Mouse (Mus musculus) brain, embryonic 18.5 days (tissue): ENCODE measurements around the gene Nxf2.
"Not testable (repeated sequence)": the region's sequence is repeated elsewhere in the genome, so short reads cannot be mapped to it uniquely, and the experiment has no call there.

Source experiments
- DNase-seq: peaks from one replicate; pipeline ENCODE4 v3.0.0-alpha.2; 2012; ENCODE audit warnings: low read depth, low spot score

Gene Nxf2

DNA sequence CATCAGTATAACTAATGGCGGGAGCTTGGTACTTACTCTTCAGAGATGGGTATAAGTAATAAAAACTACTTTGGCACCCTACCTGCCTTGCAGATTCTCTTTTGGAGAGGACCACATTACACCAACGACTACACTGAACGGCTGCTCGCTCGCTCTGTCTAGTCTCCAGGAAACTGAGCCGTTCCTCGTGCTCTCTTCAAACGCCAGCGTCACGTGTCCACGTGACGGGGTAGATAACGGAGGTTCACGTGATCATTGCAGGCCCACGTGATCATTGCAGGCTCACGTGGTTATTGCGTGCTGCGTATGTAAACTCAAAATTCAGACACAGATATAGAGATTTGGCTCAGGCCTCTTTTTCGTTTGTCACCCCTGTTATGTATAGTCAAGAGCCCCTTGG lies at the start of gene Nxf2:
Gene Nxf2, minus strand, starts transcription at position 209 of the 400 bp plus-strand sequence.
- DNase-seq = no peak

DNA sequence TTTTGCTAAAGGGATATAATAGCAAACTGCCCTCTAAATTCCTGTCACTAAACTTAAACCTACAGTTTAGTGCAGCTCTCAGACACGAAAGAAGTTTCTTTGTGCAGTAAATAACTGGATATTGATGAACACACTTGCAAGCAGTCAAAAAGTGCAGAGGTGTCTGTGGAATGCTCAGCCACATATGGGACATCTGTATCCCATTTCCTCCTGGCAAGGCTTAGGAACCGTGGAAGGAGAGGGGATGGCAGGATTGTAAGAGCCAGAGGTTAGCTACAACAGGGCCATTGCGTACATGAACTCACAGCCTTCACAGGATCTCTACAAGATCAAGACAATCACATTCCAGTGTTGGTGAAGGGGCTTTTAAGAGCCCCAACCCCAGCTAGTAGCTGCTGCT lies 46.8 kb upstream of the Nxf2 start:
- DNase-seq = no peak

DNA sequence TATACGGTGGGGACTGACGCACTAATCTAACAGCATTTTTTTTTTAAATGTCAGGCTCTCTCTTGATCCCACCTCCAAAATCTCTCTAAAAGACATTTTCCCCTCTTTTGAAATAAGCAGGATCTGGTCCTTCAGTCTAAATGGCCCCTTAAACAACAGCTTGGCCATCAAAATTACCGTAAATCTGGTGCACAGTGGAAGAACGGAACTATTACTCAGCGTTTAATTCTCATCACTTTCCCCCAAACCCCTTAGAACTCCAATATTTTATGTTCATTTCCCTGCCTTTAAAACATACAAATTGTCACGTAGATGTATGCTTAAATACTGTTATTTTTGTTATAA lies 44.9 kb upstream of the Nxf2 start:
- DNase-seq = no peak

DNA sequence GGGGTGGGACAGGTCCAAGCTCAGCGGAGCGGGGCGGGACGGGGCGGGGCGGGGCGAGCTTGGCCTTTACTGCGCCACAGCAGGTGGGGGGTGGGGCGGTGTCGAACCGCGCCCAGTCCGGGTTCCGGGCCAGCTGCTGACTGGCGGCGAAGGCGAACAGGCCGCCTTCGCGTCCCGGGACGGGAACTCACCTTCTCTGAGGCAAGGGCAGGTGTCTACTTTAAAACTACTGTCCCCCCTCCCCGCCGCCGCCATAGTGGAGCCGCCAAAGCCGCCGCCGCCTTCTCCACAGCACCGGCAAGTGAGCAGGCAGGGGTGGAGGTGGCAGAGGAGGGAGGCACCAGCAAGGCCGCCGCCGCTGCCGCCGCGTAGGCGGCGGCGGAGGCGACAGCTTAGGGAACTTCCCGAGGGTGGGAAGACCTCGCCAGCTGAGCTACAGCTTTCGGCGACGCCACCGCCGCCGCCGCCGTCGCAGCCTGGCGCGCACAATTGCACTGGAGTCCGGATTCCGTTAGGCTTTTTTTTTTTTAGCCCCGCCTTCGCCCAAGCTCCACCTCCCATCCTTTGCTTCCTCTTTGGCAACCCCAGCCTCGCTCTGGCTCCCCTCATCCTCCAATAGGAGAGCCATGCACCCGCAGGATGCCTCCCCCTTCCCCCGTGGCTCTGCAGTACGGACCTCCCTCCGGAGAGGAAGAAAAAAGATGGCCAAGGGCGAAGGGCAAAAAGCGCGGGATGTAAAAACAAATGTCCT lies 44.3 kb upstream of the Nxf2 start, which contains the start of gene Zmat1:
Gene Zmat1, minus strand, starts transcription at position 490 of the 751 bp plus-strand sequence.
- peak; percentile 88 for DNase-seq

DNA sequence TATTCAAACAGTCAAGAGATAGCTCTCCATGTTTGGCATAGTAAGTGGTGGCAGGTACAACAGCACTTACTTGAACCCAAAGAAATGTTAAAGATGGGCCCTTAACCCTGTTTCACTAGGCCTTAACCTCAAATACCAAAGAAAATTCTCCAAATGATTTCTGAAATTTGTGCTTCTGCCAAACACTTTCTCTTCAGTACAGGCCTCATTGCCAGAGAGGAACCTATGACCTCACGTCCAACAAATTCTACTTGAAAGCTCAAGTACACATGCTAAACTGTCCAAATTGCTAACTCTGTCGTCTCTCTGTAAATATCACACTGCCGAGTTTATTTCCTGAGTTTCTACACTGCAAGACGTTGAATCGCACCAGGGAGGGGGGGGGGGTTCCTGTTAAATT lies 43.5 kb upstream of the Nxf2 start:
- DNase-seq = no peak

DNA sequence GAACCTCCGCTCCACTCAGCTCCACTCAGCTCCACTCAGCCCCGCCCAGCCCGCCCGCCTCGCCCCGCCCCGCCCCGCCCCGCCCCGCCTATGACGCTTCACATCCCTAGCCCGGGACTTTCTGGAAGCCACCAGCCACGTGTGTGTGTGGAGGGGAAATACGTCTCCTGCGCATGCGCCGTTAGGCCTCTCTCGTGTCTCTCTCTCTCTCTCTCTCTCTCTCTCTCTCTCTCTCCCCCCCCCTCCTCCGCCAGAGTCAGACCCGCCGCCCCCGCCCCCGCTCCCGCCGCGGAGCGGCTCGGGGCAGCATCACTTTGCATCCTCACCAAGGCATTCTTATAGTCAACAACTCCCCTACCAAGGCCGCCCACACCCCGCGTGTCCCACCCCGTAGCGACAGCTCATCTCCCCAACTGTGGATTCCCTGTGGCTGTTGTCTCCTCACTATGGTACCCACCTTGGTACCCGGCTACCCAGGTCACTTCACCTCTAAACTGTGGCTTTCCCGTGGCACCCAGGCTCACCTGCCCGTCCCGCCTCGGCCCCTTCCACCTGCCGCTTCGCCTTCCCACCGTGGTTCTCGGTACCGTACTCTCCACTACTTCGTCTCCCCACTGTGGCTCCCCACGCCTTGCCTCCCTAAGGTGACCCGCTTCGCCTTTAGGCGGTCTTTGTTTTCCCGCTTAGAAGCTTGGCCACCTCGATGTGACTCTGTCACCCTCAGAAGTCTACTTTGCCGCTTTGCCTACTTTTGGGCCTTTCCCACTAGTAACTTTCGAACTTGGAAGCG lies 1.1 kb downstream of the Nxf2 start:
- peak; percentile 42 for DNase-seq

DNA sequence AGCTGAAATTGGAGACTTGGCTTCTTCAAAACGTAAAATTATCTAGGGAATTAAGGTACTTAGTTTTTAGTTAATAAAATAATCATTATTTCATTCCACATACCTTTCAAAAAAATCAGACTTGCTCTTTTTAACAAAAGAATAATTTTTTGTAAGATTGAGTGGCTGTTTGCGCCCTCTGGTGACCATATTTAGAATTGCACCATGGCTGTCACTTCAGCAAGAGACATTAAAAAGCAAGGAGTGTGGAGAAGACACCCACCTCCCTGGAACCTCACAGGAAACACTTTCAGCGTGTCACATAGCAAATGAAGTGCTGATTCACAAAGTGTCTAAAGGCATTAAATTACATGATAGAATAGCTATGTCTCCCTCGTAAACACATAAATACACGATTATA lies 34.2 kb downstream of the Nxf2 start:
- no peak for DNase-seq

DNA sequence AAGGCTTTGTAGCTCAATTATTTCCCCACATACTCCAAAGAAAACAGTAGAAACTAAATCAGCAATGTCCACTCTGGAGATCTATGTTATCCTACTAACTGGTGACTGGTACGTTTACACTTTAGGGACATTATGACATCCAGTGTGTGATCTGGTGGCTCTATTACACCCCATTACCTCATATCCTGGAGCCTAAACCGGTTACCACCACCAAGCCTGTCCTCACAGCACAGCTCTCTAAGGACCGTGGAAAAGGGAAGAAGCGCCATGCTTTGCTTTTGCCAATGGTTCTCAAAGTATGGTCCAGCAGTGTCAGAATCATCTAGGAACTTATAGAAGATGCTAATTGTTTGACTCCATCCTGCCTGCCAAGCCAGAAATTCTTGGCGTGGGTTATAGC lies 34.6 kb downstream of the Nxf2 start:
- DNase-seq = no peak

DNA sequence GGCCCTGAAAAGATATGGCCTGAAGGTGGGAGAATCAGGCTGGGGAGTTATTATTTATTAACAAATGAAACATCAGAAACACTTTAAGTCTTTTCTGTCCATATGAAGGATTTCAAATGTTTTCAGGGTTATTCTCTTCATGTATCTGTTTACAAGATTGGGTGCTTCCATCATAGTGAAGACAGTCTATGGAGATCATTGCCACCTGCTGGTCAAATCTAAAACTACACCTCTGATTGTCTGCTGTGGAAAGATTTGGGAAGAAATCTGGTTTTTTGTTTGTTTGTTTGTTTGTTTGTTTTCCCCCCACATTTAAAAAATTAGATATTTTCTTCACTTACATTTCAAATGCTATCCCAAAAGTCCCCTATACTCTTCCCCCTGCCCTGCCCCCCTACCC lies 39.5 kb downstream of the Nxf2 start:
- DNase-seq = no peak

DNA sequence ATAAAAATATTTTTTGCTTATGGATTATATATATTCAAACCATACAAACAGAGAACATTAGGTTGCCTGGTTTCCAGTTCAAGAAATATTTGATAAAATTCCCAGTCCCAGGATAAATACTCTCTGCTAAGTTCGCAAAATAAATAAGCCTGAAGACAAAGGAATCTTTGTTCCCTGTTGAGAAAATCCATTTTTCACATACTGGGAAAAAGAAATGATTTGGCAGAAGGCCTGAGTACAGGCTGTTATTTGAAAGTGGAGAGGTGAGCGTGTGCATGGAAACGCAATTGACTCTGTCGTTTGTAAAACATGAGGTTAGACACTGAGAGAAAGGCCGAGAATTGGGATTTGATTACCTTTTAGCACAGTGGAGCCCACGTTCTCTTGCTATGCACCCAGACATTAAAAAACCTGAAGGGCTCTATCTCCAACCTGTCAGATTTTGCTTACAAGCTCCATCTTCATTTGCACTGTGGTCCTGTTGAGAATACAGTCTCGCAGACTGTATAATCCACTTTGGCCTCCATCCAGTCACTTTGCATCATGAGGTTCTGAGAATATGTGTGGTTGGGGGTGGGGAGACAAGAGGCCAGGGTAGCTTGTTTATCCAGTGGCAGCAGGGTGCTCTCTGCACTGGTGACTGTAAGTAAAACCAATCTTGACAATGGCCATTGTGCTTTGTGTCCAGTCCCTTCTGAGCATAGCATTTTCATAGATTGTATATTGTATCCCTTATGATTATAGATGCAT lies 40.7 kb downstream of the Nxf2 start:
- DNase-seq = no peak

DNA sequence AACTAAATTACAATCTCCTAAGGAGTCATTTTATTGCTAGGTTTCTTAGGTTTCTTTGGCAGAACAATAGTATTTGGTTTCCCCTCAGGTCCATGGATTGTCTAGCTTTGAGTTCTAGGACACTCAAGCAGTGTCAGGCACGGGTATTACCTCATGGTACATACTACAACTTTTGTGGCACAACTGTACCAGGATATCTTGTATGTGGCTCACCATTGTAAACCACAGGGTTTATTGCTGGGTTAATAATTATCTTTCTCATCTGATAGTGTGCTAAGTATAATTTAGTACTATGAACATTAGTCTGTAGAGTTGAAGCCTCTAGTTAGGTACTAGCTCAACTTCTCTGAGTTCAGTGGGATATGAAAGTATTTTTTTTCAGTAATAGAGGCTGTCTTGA lies 45.3 kb downstream of the Nxf2 start:
- DNase-seq = no peak

DNA sequence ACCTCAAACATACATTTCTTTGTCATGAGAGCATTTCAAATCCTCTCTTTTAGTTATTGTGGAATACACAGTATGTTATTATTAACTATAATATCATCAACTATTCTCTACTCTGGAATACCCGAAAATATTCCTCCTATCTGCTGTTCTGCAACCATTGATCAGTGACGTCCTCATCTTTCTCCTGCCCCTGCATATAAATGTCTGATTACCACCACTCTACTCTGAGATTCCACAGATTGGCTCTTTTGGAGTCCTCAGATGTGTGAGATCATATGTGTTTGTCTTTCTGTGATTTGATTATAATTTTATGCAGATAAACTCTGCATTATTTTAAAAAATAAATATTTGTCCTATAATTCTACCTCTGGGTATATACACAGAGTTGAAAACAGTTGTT lies 48.8 kb downstream of the Nxf2 start:
- no peak for DNase-seq

DNA sequence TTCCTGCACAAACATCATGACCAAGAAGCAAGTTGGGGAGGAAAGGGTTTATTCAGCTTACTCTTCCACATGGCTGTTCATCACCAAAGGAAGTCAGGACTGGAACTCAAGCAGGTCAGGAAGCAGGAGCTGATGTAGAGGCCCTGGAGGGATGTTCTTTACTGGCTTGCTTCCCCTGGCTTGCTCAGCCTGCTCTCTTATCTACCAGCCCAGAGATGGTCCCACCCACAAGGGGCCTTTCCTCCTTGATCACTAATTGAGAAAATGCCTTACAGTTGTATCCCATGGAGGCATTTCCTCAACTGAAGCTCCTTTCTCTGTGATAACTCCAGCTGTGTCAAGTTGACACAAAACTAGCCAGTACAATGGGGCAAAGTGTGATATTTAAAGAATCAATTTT lies 49.2 kb downstream of the Nxf2 start:
- DNase-seq = not testable (repeated sequence)

DNA sequence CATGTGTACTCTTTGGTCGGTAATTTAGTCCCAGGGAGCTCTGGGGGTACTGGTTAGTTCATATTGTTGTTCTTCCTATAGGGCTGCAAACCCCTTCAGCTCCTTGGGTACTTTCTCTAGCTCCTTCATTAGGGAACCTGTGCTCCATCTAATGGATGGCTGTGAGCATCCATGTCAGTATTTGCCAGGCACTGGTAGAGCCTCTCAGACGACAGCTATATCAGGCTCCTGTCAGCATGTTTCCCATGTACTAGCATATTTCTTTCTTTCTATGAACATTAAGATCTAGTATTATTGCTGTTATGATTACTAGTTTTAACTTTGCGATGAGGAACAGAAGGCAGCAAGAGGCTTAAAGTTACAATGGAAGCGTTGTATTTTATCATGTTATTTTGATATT lies 49.7 kb downstream of the Nxf2 start:
- DNase-seq = no peak

DNA sequence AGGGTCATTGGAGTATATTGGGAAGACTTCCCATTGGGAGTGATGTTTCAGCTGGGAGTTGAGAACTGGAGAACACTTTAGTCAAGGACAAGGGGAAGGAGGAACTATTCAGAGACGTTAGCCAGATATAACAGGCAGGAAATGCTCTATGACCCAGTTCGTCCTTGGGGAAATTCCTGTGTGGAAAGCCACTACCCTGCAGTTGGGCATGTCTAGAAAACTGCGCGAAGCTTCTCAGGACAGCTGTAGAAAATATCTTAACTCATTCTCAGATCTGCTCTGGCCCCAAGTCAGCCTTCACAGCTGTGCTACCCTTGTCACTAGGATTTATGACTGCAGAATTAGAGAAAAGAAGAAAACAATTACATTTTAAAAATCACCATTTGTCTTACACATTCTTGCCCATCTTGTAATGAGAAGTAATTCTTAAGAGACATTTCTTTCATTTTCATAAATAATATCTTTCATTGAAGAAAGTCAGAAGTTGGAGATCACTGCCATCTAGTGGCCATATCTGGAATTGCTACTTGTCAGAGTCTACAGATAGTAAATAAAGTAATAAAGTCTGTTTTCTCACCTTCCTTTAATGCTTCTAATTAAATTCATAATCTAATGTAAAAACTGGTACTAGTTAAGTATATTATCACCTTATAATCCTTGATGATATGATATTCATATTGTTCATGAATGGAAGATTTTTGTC lies 51.2 kb downstream of the Nxf2 start:
- DNase-seq = no peak

DNA sequence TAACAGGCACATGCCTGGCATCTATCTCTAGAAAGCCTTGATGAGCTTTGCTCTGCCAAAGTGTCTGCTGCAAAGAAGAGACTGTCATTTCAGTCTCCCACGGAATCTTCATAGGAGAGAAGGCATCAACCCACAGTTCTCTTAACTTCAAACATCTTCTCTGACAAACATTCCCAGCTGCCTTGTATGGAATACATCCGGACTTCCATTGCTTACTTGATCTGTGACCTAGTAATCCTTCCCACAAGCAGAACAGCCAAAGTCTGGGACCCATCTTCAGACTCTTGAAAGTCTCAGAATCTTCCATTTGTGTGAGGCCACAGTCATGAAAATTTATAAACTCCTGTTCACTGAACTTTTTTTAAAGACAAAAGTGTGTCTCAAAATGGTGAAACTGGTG lies 51.7 kb downstream of the Nxf2 start:
- no peak for DNase-seq

DNA sequence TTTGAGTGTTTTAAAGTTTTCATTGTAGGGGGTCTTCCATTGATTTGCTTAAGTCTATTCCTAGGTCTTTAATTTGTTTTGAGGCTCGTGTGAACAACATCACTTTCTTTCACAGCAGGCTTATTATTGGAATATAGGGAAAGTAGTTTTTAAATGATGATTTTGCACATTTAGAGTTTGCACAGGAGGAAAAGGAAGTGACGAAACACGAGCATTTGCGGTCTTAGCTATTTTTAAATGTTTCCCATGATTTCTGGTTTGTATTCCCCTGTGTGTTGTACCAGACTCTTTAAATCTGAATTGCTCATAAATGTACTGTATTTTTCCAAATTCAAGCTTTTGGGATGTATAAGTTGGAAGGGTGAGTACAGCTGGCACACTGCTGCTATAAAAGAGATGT lies 54.2 kb downstream of the Nxf2 start:
- no peak for DNase-seq
